Mouse (Mus musculus) bone marrow macrophage, adult 2 months (primary cell): ENCODE data around the gene Ptbp1. TPM values are rescaled to one million over a fixed set of nuclear protein-coding genes. Genes with fewer than 3 reads are reported as not detected.

ENCODE experiments used
- H3K27ac ChIP-seq: 2 replicates; pipeline ENCODE4 v1.5.1; 2012; ENCODE audit warnings: low read depth, low read length; ENCODE audit not compliant: insufficient read depth
- H3K4me1 ChIP-seq: 2 replicates; pipeline ENCODE4 v1.6.1; 2012; ENCODE audit warnings: low read length; ENCODE audit not compliant: control insufficient read depth, insufficient read depth
- H3K4me3 ChIP-seq: 2 replicates; pipeline ENCODE4 v1.5.1; 2012; ENCODE audit warnings: mild to moderate bottlenecking, low read length, moderate library complexity; ENCODE audit not compliant: insufficient read depth
- CTCF ChIP-seq: IDR thresholded peaks from 2 replicates; pipeline ENCODE4 v1.5.1; 2012; ENCODE audit warnings: low read depth, mild to moderate bottlenecking, low read length, moderate library complexity
- POLR2A ChIP-seq: IDR thresholded peaks from 2 replicates; pipeline ENCODE4 v1.6.1; 2012; ENCODE audit warnings: mild to moderate bottlenecking, low read depth, low read length, borderline replicate concordance
- polyA plus RNA-seq: library from polyadenylated mRNA; stranded (reverse); fragments of >200 nt; gene quantifications from 2 replicates; pipeline ENCODE4 v1.2.4, GENCODE M21; 2012; ENCODE audit not compliant: missing spikeins, insufficient read depth, insufficient read length

Ptbp1 gene
- polyA plus RNA-seq, 1 experiment, result 141 TPM

DNA sequence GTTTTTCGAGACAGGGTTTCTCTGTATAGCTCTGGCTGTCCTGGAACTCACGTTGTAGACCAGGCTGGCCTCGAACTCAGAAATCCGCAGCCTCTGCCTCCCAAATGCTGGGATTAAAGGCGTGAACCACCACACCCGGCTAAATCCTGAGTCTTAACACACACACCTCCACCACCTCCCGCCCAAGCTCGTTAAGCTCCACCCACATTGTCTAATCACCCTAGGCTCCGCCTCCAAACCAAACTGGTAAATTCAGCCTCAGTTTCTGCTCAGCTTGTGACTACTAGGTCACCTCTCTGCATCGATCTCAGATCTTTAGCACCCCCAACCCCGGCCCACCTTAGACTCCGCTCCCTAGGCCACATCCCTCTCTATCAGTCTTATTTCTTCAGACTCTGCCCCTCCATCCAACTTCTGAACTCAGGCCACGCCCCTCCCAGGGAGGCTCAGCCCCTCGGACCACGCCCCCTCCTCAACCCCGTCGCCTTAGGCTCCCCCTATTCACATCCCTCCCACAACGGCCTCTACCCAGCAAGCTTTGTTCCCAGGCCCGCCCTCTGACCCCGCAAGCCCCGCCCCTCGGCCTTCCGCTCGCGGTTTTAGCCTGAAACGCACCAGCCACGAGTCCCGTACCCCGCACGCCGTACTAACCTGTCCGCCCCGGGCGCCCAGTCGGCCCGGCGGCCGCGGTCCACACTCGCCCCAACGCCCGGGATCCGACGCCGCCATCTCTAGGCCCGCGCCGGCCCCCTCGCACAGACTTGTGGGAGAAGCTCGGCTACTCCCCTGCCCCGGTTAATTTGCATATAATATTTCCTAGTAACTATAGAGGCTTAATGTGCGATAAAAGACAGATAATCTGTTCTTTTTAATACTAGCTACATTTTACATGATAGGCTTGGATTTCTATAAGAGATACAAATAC, 54.2 kb downstream of the Ptbp1 start, which contains the start of gene Med16:
Gene Med16, minus strand, starts transcription at position 757 of the 925 bp plus-strand sequence.
- TF ChIP-seq CTCF, result no peak
- no peak for TF ChIP-seq POLR2A
- H3K4me3 ChIP-seq, result peak within 1 kb of the TSS; percentile 88
- H3K4me1 ChIP-seq, result peaks cover 7% of the 10 kb centered on the region
- H3K27ac ChIP-seq, result peak within 1 kb of the TSS; percentile 90

DNA sequence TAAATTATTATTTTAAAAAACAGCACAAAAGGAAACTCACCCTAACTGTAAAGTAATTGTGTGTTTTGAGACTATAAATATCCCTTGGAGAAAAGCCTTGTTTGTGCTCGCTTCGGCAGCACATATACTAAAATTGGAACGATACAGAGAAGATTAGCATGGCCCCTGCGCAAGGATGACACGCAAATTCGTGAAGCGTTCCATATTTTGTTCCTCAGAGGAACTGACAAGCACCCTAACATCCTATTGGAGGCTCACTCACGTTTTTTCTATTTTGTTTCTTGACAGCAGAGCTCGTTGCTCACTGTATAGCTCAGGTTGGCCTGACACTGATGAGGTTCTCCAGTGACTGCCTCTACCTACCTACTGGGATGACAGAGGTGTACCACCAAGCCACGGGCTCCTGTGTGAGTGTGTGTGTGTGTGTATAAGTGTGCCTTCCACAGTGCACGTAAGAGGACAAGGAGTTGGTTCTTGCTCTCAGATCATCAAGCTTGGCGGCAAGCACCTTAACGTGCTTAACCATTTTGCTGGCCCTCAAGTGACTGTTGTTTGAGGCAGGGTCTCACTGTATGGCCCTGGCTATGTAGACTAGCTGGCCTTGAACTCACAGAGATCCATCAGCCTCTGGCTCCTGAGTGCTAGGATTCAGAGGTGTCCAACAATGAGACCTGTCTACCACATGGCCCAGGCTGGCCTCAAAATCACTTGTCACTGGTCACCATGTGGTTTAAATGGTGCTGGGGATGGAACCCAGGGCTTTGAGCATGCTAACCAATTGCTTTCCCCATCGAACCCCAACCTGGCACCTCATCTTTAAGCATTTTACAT, 55.1 kb downstream of the Ptbp1 start:
- Histone ChIP-seq H3K4me3 (peak overlapping the region; percentile 15; the same call in 1 of the 2 replicates), H3K4me1 (peaks cover 7% of the 10 kb centered on the region), H3K27ac (no peak overlapping the region)
- TF ChIP-seq CTCF (no peak; the same call in 1 of the 2 replicates), POLR2A (no peak)

DNA sequence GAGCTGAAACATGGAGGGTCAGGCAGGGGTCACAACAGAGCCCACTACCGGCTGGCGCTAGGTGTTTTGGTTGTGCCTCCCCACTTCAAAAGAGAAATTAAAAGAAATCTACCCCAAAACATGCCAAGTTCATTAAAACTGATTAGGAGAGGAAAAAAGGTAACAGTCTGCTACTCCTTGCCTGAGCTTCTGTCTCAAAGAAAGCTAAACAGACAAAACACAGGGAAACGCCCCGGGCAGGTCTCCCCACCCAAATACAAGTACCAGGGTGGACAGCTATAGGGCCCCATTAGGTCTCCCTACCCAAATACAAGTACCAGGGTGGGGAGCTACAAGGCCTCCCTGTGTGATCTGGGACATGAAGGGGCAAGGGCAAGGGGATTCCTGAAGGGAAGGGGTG, 56.3 kb downstream of the Ptbp1 start, which contains the start of gene Gm26602:
Gene Gm26602, plus strand, starts transcription at position 301 of the 400 bp plus-strand sequence.
- Histone ChIP-seq H3K27ac (no peak within 1 kb of the TSS), H3K4me1 (peaks cover 11% of the 10 kb centered on the region), H3K4me3 (no peak within 1 kb of the TSS)
- TF ChIP-seq CTCF (no peak), POLR2A (no peak)

DNA sequence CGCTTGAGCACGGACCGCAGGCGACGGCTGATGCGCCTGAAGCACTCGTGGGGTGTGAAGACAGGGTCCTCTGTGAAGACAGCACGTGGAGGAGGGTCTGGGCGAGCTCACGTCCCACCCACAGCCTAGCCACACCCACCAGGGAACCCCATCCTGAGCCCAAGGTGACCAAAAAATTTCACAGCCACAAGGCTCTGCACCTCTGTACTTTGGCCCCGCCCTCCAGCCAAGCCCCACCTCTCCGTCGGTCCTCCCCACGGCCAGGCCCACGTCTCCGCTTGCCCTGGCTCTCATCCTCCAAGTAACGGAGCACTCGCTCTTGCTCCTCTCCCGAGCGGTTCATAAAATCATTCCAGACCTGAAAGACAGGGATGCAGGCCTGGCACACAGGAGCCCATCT, 58.2 kb downstream of the Ptbp1 start:
- TF ChIP-seq CTCF (no peak), POLR2A (no peak)
- no peak overlapping the region for H3K27ac ChIP-seq
- no peak overlapping the region for H3K4me3 ChIP-seq
- peaks cover 17% of the 10 kb centered on the region for H3K4me1 ChIP-seq

Other genes starting within 250 kb of the Ptbp1 start
- 0.29 TPM in 1 of 2 replicates, not detected in the other for gene C2cd4c, start 240.4 kb upstream of the Ptbp1 start, polyA plus RNA-seq
- 0.40 and 0.71 TPM in 2 replicates for gene Shc2, start 216.5 kb upstream of the Ptbp1 start, polyA plus RNA-seq
- gene Odf3l2, start 208.7 kb upstream of the Ptbp1 start, polyA plus RNA-seq, result not detected in 2 replicates
- gene Madcam1, start 189.9 kb upstream of the Ptbp1 start, polyA plus RNA-seq, result not detected in 2 replicates
- gene Tpgs1, start 185.1 kb upstream of the Ptbp1 start, polyA plus RNA-seq, result 32.7 and 36.2 TPM in 2 replicates
- 74.9 and 77.1 TPM in 2 replicates for gene Cdc34, start 172.2 kb upstream of the Ptbp1 start, polyA plus RNA-seq
- gene Gzmm, start 165.4 kb upstream of the Ptbp1 start, polyA plus RNA-seq, result 0.84 TPM in 1 of 2 replicates, not detected in the other
- 300 and 307 TPM in 2 replicates for gene Bsg, start 149.9 kb upstream of the Ptbp1 start, polyA plus RNA-seq
- 0.86 and 1.3 TPM in 2 replicates for gene Hcn2, start 137.8 kb upstream of the Ptbp1 start, polyA plus RNA-seq
- 18.8 and 19.8 TPM in 2 replicates for gene Polrmt, start 107.8 kb upstream of the Ptbp1 start, polyA plus RNA-seq
- gene Fgf22, start 99.4 kb upstream of the Ptbp1 start, polyA plus RNA-seq, result not detected in 2 replicates
- 23.3 and 27.6 TPM in 2 replicates for gene Rnf126, start 87.5 kb upstream of the Ptbp1 start, polyA plus RNA-seq
- gene Fstl3, start 77.2 kb upstream of the Ptbp1 start, polyA plus RNA-seq, result 1.0 and 1.1 TPM in 2 replicates
- not detected in 2 replicates for gene Prss57, start 63.5 kb upstream of the Ptbp1 start, polyA plus RNA-seq
- gene Palm, start 60.9 kb upstream of the Ptbp1 start, polyA plus RNA-seq, result 2.9 and 3.4 TPM in 2 replicates
- gene Misp, start 33.4 kb upstream of the Ptbp1 start, polyA plus RNA-seq, result 0.91 TPM in 1 of 2 replicates, not detected in the other
- not detected in 2 replicates for gene Prtn3, start 20.0 kb downstream of the Ptbp1 start, polyA plus RNA-seq
- not detected in 2 replicates for gene Plppr3, start 20.2 kb downstream of the Ptbp1 start, polyA plus RNA-seq
- gene Elane, start 31.8 kb downstream of the Ptbp1 start, polyA plus RNA-seq, result 0.75 TPM in 1 of 2 replicates, not detected in the other
- gene Cfd, start 36.4 kb downstream of the Ptbp1 start, polyA plus RNA-seq, result 1.3 TPM in 1 of 2 replicates, not detected in the other
- 14.6 and 19.3 TPM in 2 replicates for gene Med16, start 54.5 kb downstream of the Ptbp1 start, polyA plus RNA-seq
- gene Gm26602, start 56.4 kb downstream of the Ptbp1 start, polyA plus RNA-seq, result not detected in 2 replicates
- 0.67 and 0.71 TPM in 2 replicates for gene Kiss1r, start 62.5 kb downstream of the Ptbp1 start, polyA plus RNA-seq
- 87.2 and 90.4 TPM in 2 replicates for gene R3hdm4, start 66.8 kb downstream of the Ptbp1 start, polyA plus RNA-seq
- gene Arid3a, start 72.6 kb downstream of the Ptbp1 start, polyA plus RNA-seq, result 15.4 and 17.8 TPM in 2 replicates
- gene Wdr18, start 105.7 kb downstream of the Ptbp1 start, polyA plus RNA-seq, result 32.2 and 35.8 TPM in 2 replicates
- 0.65 and 0.91 TPM in 2 replicates for gene Grin3b, start 116.3 kb downstream of the Ptbp1 start, polyA plus RNA-seq
- 86.5 and 101 TPM in 2 replicates for gene Tmem259, start 129.9 kb downstream of the Ptbp1 start, polyA plus RNA-seq
- gene Cnn2, start 134.2 kb downstream of the Ptbp1 start, polyA plus RNA-seq, result 37.5 and 41.5 TPM in 2 replicates
- 24.6 and 27.5 TPM in 2 replicates for gene Abca7, start 142.1 kb downstream of the Ptbp1 start, polyA plus RNA-seq
- gene Arhgap45, start 162.2 kb downstream of the Ptbp1 start, polyA plus RNA-seq, result 218 TPM in 2 replicates
- 53.0 and 55.5 TPM in 2 replicates for gene Polr2e, start 185.4 kb downstream of the Ptbp1 start, polyA plus RNA-seq
- gene Gpx4, start 192.7 kb downstream of the Ptbp1 start, polyA plus RNA-seq, result 311 and 322 TPM in 2 replicates